Mouse (Mus musculus): ENCODE results near the gene Snrnp35.
A peak's percentile ranks its signal among the peaks of the same experiment; 100 is the strongest.

The Snrnp35 gene

GRCm38 (mm10) chr5:124482966-124483654 is at the start of gene Snrnp35:
Snrnp35 (plus strand) TSS chr5:124483134.
- peak; percentile 93 for DNase-seq (ENCODE audit: low spot score)

GRCm38 (mm10) chr5:124438229-124438628 is 44.7 kb upstream of the Snrnp35 start:
- DNase-seq (ENCODE audit: low spot score) = no peak

GRCm38 (mm10) chr5:124438746-124439145 is 44.2 kb upstream of the Snrnp35 start:
- DNase-seq (ENCODE audit: low spot score) = no peak

- peak; percentile 95 for DNase-seq (ENCODE audit: low spot score)
Observed at GRCm38 (mm10) chr5:124439447-124440093, 43.4 kb upstream of the Snrnp35 start, which contains the start of gene Kmt5a. Kmt5a (plus strand) TSS chr5:124439930.

GRCm38 (mm10) chr5:124440094-124440701 is 42.7 kb upstream of the Snrnp35 start:
- DNase-seq (ENCODE audit: low spot score) = peak; percentile 66

GRCm38 (mm10) chr5:124442628-124443027 is 40.3 kb upstream of the Snrnp35 start:
- DNase-seq (ENCODE audit: low spot score) = no peak

GRCm38 (mm10) chr5:124444208-124444607 is 38.7 kb upstream of the Snrnp35 start:
- DNase-seq (ENCODE audit: low spot score) = no peak

GRCm38 (mm10) chr5:124444661-124445561 is 38.0 kb upstream of the Snrnp35 start:
- DNase-seq (ENCODE audit: low spot score) = peak; percentile 81

GRCm38 (mm10) chr5:124445621-124446293 is 37.2 kb upstream of the Snrnp35 start:
- peak; percentile 63 for DNase-seq (ENCODE audit: low spot score)

GRCm38 (mm10) chr5:124446301-124446881 is 36.5 kb upstream of the Snrnp35 start:
- peak; percentile 67 for DNase-seq (ENCODE audit: low spot score)

GRCm38 (mm10) chr5:124449494-124449893 is 33.4 kb upstream of the Snrnp35 start:
- no peak for DNase-seq (ENCODE audit: low spot score)

GRCm38 (mm10) chr5:124450051-124450450 is 32.9 kb upstream of the Snrnp35 start:
- no peak for DNase-seq (ENCODE audit: low spot score)

GRCm38 (mm10) chr5:124450641-124451340 is 32.1 kb upstream of the Snrnp35 start:
- no peak for DNase-seq (ENCODE audit: low spot score)

- DNase-seq (ENCODE audit: low spot score) = no peak
Observed at GRCm38 (mm10) chr5:124452494-124453228, 30.3 kb upstream of the Snrnp35 start.

- no peak for DNase-seq (ENCODE audit: low spot score)
Observed at GRCm38 (mm10) chr5:124453339-124454081, 29.4 kb upstream of the Snrnp35 start.

- no peak for DNase-seq (ENCODE audit: low spot score)
Observed at GRCm38 (mm10) chr5:124454082-124454419, 28.9 kb upstream of the Snrnp35 start.

GRCm38 (mm10) chr5:124456762-124457161 is 26.2 kb upstream of the Snrnp35 start:
- no peak for DNase-seq (ENCODE audit: low spot score)

GRCm38 (mm10) chr5:124460922-124461321 is 22.0 kb upstream of the Snrnp35 start:
- DNase-seq (ENCODE audit: low spot score) = peak; percentile 66

Measured in ovary, postnatal 36 days (tissue).